Mouse (Mus musculus): ENCODE results near the gene St8sia1.

The St8sia1 gene

GRCm38 (mm10) chr6:142834911-142835310 is 129.3 kb downstream of the St8sia1 start:
- in situ Hi-C loops (cut with MboI, MseI), result no loop called here

DNA sequence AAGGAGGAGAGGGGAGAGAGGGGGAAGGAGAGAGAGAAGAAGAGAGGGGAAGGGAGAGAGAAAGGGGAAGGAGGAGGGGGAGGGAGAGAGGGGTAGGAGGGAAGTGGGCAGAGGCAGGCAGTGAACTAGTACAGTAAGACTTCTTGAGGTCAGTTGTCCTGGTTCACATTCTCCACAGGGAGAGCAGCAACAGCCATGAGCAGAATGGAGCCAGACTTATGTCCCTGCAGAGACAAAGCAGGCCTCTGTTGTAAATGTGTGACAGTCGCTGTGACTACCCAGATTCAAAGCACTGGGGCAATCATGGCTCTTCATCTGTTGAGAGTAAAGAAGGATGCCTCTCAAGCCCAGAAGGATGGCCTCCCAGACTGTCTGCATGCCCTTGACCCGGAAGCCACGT is 132.5 kb downstream of the St8sia1 start:
- in situ Hi-C loops (cut with MboI, MseI), result no loop called here

GRCm38 (mm10) chr6:142831243-142831642 is 133.0 kb downstream of the St8sia1 start:
- in situ Hi-C loops (cut with MboI, MseI), result no loop called here

- in situ Hi-C loops (cut with MboI, MseI), result no loop called here
Observed at GRCm38 (mm10) chr6:142830221-142830620, 134.0 kb downstream of the St8sia1 start.

GRCm38 (mm10) chr6:142825449-142825848 is 138.8 kb downstream of the St8sia1 start:
- in situ Hi-C loops (cut with MboI, MseI), result no loop called here

DNA sequence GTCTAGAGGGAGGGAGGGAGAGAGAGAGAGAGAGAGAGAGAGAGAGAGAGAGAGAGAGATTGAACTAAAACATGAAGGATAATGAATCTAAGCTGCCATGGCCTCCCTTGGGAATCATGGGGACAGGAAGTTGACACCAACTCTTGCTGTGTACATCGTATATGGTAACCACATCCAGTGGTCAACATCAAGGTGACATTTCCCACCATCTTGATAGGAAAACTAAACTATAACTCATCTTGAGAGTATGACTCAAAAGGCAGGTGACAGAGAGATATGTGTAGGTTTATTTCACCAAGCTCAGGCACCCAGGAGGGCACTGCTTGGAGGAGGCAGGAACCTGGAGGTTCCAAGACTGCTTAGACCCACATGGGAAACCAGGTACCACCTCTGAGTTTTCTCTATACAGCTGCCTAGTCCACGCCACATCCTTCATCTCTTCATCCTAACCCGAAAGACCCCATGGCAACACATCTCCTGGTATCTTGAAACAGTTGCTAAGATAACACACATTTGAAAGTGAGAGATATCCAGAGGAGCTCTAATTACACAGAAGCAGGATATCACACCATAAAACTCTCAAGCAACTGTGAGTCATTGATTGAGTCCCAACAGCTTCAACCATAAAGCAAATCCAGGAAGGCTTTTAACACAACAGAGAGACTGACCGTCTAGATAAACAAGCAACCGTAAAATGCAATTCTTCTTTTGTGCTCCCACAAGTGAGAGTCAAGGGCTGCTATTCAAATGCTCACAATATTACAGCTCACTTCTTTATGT is 141.1 kb downstream of the St8sia1 start:
- in situ Hi-C loops (cut with MboI, MseI), result loop anchor here (5.0 kb wide), 1 partner anchor 44 kb away; no protein-coding TSS in a partner anchor

DNA sequence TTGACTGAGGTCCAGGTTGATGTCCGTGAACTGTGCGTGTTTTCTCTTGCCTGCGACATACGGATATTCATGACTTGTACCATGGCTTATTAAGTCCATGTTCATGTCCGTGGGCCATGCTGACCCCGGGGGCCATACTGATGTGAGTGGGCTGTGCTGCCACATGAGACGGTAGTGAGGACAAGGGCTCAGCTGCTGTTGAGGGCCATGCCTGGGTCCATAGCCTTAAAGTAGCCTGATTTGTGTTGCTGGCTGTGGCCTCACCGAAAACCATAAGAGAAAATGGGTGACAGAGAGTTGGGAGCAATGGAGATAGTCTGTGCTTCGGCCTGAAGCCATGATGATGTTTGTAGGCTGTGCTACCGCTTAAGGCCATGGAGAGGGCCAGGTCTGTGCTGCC is 145.9 kb downstream of the St8sia1 start:
- in situ Hi-C loops (cut with MboI, MseI), result no loop called here

- in situ Hi-C loops (cut with MboI, MseI), result no loop called here
Observed at GRCm38 (mm10) chr6:142815513-142815912, 148.7 kb downstream of the St8sia1 start.

DNA sequence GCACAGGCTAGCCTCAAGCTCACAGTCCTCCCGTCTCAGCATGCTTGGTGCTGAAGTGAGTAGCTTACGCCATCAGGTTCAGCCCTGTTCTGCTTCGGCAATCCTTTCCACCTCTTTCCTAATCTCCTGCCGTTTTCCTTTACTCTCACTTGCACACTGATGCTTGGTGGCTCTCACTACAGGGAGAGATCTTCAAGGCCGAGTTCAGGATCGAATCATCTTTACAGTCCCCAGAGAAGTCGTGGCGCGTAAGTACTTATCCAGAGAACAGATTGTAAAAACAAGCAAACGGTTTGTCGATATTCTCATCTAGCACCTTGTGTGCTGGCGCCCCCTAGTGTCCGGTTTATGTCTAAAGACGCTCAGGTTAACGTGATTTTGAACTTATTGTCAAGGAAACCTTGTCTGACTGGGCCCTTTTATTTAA is 149.7 kb downstream of the St8sia1 start:
- in situ Hi-C loops (cut with MboI, MseI), result no loop called here

DNA sequence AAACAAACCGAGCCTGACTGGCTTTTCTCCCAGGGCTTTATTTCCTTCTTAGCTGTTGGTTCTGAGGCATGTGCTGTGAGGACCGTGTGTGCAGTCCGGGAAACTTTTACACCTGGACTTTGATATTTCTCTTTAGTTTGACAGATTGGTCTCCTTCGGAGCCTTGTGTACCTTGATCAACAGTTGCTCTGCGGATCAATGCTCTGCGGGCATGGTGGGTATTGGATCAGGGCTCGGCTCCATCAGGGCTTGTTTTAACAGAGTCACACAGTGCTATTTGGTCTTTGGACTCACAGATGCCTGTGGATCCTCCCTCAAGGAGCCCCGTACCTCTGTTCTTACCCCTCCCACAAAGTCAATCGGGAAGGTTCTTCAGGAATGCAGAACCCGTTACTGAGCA is 150.2 kb downstream of the St8sia1 start:
- in situ Hi-C loops (cut with MboI, MseI), result no loop called here

DNA sequence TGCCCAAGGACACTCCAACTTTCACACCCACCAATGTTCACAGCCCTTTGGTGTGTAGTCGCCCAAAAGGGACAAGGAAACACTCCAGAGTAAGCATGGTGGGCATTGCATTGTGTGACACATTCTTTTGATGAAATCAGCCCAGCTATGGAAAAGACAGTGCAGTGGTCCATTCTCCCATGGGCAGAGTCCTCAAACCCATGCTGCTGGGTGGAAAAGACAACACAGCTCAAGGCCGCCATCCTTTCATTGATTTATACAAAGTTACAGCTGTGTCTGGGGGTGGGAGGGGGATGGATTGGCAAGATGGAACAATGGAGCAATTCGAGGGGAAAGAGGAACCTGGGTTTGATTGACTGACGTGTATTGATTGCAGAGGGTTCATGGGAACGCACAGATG is 151.3 kb downstream of the St8sia1 start:
- in situ Hi-C loops (cut with MboI, MseI), result no loop called here

- in situ Hi-C loops (cut with MboI, MseI), result no loop called here
Observed at GRCm38 (mm10) chr6:142810239-142810638, 154.0 kb downstream of the St8sia1 start.

DNA sequence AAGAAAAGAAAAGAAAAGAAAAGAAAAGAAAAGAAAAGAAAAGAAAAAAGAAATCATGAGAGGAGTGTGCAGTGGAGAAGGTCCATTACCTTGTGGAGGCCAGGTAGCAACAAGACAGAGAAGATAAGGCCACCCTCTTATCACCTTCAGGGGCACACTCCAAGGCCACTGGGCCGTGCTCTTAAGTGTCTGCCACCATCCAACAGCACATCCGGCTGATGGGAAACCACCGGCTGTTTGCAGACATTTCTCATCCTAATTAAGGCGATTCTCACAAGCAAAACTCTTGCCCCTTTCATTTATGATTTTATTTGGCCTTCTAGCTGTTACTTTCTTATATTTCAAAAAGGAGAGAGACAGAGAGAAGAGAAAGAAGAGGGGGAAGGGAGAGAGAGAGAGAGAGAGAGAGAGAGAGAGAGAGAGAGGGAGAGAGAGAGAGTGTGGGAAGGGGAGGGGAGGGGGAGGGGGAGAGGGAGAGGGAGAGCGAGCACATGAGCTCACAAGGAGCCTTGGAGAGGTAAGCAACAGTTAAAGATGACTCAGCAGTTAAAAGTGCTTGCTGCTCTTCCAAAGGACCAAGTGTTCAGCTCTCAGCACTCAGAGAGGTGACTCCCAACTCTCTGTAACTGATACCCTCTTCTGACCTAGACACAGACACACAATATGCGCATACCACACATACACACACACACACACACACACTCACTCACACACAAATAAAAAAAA is 154.7 kb downstream of the St8sia1 start:
- in situ Hi-C loops (cut with MboI, MseI), result no loop called here

- in situ Hi-C loops (cut with MboI, MseI), result no loop called here
Observed at GRCm38 (mm10) chr6:142806326-142806725, 157.9 kb downstream of the St8sia1 start.

DNA sequence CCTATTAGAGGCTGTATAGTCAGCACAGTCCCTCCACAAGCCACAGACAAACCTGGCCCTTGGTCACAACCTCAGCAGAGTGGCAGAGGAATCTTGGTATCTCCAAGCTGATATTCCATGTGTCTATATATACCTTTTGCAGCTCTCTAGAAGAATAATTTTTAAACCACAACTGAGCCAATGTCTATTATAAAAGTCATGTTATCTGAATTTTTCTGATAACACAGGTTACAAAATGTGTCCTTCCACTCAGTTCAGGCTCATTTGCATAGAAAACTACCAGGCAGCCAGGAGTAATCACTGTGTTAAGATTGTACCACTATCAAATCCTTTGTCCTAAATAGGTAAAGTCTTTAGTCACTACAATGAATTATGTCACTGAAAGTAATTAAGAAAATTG is 159.8 kb downstream of the St8sia1 start, which contains the start of gene Sult6b2:
Gene Sult6b2 (minus strand): TSS at position 101 of the 400 bp plus-strand sequence.
- in situ Hi-C loops (cut with MboI, MseI), result no loop called here

DNA sequence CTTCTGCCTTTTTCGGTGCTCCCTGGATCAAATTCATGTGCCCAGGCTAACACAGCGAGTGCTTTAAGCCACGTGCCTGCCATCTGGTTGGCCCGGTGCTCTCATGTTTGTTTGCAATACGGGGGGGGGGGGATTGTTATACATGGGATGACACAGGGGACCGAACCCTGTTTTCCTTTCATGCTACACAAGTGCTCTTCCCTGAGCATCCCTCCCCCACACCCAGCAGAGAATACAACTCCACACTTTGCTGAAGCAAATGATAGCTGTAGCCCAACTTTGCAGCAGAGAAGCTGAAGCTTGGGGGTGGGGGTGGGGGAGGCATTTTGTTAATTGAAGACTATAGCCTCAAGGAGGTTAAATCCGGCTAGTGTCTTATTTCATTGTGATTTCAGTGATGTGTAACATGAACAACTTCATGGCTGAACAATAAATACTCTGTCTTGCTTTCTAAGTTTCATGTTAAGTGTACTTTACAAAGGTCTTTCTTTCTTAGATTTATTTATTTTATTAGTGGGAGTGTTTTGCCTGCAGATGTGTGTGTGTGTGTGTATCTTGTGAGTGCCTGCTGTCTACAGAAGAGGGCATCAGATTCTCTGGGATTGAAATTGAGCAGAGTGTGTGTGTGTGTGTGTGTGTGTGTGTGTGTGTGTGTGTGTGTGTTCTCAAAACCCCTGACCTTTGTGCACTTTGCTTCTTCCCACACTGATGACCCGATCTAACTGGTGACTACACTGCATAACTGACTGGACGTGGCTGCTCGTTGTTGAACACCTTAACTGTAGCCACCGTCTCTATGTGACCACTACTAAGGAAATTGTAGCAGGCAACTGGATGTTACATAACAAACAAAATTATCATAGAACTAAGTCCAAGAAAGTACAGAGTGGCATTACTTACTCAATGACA is 161.4 kb downstream of the St8sia1 start:
- in situ Hi-C loops (cut with MboI, MseI), result no loop called here

DNA sequence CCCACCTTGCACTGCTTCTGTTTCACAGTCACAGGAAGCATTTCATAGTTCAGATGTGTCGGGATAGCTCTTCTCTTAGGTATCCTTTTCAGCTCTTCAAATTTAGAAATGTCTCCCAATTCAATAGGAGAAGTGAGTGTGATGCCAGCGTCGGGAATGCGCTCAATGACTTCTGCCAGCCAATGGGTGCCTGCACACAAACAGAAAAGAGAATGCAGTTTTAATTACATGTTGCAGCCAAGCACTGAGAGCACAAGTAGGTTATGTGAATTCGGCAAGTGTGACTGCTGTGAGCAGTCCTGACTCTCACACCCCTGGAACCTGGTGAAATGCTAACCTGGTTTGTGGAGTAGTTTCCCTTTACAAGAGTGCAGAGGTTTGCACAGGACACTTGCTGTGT is 162.6 kb downstream of the St8sia1 start:
- in situ Hi-C loops (cut with MboI, MseI), result no loop called here

- in situ Hi-C loops (cut with MboI, MseI), result loop anchor here (25.0 kb wide), 1 partner anchor 162 kb away; the partner anchor contains the start of gene St8sia1
Observed at GRCm38 (mm10) chr6:142799704-142800374, 164.4 kb downstream of the St8sia1 start.

- in situ Hi-C loops (cut with MboI, MseI), result loop anchor here (25.0 kb wide), 1 partner anchor 163 kb away; the partner anchor contains the start of gene St8sia1
Observed at GRCm38 (mm10) chr6:142798837-142799236, 165.4 kb downstream of the St8sia1 start.

- in situ Hi-C loops (cut with MboI, MseI), result loop anchor here (25.0 kb wide), 1 partner anchor 164 kb away; the partner anchor contains the start of gene St8sia1
Observed at GRCm38 (mm10) chr6:142797996-142798395, 166.3 kb downstream of the St8sia1 start.

All from T-helper 2 cell (primary cell).